Mouse (Mus musculus) T-cell, adult 66 days (primary cell): ENCODE data around the gene Gas6. TPM values are rescaled to one million over a fixed set of nuclear protein-coding genes. Genes with fewer than 3 reads are reported as not detected.

Experiments
- total RNA-seq, 2 experiments: library from RNA; stranded (reverse); gene quantifications; 3 replicates in 1 of 2; 4 replicates in 1 of 2; pipeline ENCODE4 v1.2.4; 2023

Gene Gas6
- not detected for total RNA-seq

GRCm38 (mm10) chr8:13493858-13494631 is at the start of gene Gas6:
Gene Gas6 (minus strand): TSS chr8:13494490.

DNA sequence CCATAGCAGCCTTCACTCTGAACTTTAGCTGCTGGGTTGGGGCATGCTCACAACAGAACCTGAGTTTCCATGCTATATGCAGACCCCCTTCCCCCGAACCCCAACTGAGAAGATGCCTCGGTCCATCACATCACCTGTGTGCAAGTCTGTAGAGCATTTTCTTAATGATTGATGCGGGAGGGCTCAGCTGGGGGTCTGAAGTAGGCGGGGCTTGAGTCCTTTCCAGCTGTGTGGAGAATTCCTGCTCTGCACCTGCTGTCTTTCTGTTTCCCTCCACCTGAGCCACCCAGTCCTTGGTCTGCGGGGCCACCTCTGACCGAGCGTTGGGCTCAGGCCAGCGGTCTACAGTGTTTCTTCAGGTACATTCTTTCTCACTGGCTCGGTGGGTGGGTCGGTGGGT is 59.4 kb downstream of the Gas6 start, which contains the start of gene Tmem255b:
Gene Tmem255b (plus strand): TSS at position 301 of the 400 bp plus-strand sequence.

Other genes with a start within 250 kb of the Gas6 start
- gene Adprhl1, start 240.3 kb downstream of the Gas6 start, total RNA-seq = not detected
- 10 to 100 TPM; 19.1 to 20.2 TPM for gene Dcun1d2, start 206.4 kb downstream of the Gas6 start, total RNA-seq
- gene Tmco3, start 206.3 kb downstream of the Gas6 start, total RNA-seq = 10 to 100 TPM; 23.0 to 23.5 TPM
- 10 to 100 TPM; 40.2 to 47.1 TPM for gene Tfdp1, start 155.7 kb downstream of the Gas6 start, total RNA-seq
- gene Atp4b, start 97.7 kb downstream of the Gas6 start, total RNA-seq = not detected
- not detected for gene Grk1, start 89.4 kb downstream of the Gas6 start, total RNA-seq
- gene Tmem255b, start 59.3 kb downstream of the Gas6 start, total RNA-seq = not detected
- gene 1700029H14Rik, start 68.0 kb upstream of the Gas6 start, total RNA-seq = 10 to 100 TPM in 1 of 2 experiments, 1 to 10 TPM in 1; 4.5 to 11.7 TPM
- 100 to 1,000 TPM; 311 to 353 TPM for gene Rasa3, start 183.1 kb upstream of the Gas6 start, total RNA-seq
- not detected for gene Cfap97d2, start 211.4 kb upstream of the Gas6 start, total RNA-seq